Mouse (Mus musculus) olfactory bulb, adult 2 months (tissue): ENCODE results near the gene Zfp219. TPM values are rescaled to one million over a fixed set of nuclear protein-coding genes. Genes with fewer than 3 reads are reported as not detected.
A peak's percentile ranks its signal among the peaks of the same experiment; 100 is the strongest.

Experiments
- H3K27ac ChIP-seq: fragments of 200-500 bp; 2 replicates; pipeline ENCODE4 v1.5.1; 2012; ENCODE audit warnings: low read depth, low read length; ENCODE audit not compliant: insufficient read depth
- H3K4me1 ChIP-seq: fragments of 200-500 bp; 2 replicates; pipeline ENCODE4 v1.6.1; 2012; ENCODE audit warnings: low read length; ENCODE audit not compliant: control insufficient read depth, insufficient read depth
- H3K4me3 ChIP-seq: fragments of 200-500 bp; 2 replicates; pipeline ENCODE4 v1.5.1; 2012; ENCODE audit warnings: mild to moderate bottlenecking, low read depth, low read length, moderate library complexity; ENCODE audit not compliant: insufficient read depth
- CTCF ChIP-seq: fragments of 200-500 bp; IDR thresholded peaks from 2 replicates; pipeline ENCODE4 v1.5.1; 2012; ENCODE audit warnings: low read depth, mild to moderate bottlenecking, low read length, moderate library complexity; ENCODE audit not compliant: insufficient read depth
- POLR2A ChIP-seq: fragments of 200-500 bp; IDR thresholded peaks from 2 replicates; pipeline ENCODE4 v1.6.1; 2012; ENCODE audit warnings: mild to moderate bottlenecking, low read depth, low read length, moderate library complexity; ENCODE audit not compliant: insufficient read depth
- WGBS: fragments of 180-500 bp; shearing (Covaris S2); methylation state at CpG from one replicate; pipeline ENCODE4 v1.1.7; 2018; 5-methylcytosine and 5-hydroxymethylcytosine counted together
- polyA plus RNA-seq: library from polyadenylated mRNA; stranded (reverse); fragments of >200 nt; gene quantifications from 2 replicates; pipeline ENCODE4 v1.2.4, GENCODE M21; 2012; ENCODE audit warnings: low replicate concordance; ENCODE audit not compliant: missing spikeins, insufficient read depth, insufficient read length

Gene Zfp219
- polyA plus RNA-seq, 1 experiment: not detected

DNA sequence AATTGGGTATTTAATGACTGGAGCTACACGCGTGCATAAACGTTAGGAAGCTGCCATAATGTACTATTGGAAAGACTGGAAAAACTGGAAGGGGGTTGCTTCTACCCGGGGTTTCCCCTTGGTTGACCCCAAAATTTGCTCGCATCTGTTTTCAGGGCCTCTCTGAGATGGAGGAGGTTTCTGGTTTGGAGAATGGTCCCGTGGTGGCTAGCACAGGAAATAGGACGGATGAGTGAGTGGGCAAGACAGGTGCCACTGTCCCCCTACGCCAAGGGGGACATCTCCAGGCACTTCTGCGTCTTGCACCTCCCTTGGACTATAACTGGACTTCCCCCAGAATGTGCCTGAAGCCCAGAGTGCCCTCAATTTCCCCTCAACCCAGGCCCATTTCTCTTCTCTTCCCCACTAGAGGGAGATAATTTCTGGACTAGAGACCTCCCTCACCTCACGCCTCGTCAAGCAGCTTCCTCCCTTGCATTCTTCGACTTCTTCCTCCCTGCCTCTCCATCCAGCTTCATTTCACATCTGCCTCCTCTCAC is 1.4 kb downstream of the Zfp219 start:
- H3K4me3 ChIP-seq: peak overlapping the region; percentile 70
- TF ChIP-seq CTCF (peak; percentile 54), POLR2A (no peak)
- peak overlapping the region; percentile 98 for H3K27ac ChIP-seq
- WGBS: 13% methylated on average over 12 of the region's 12 CpGs
- H3K4me1 ChIP-seq: peaks cover 16% of the 10 kb centered on the region

DNA sequence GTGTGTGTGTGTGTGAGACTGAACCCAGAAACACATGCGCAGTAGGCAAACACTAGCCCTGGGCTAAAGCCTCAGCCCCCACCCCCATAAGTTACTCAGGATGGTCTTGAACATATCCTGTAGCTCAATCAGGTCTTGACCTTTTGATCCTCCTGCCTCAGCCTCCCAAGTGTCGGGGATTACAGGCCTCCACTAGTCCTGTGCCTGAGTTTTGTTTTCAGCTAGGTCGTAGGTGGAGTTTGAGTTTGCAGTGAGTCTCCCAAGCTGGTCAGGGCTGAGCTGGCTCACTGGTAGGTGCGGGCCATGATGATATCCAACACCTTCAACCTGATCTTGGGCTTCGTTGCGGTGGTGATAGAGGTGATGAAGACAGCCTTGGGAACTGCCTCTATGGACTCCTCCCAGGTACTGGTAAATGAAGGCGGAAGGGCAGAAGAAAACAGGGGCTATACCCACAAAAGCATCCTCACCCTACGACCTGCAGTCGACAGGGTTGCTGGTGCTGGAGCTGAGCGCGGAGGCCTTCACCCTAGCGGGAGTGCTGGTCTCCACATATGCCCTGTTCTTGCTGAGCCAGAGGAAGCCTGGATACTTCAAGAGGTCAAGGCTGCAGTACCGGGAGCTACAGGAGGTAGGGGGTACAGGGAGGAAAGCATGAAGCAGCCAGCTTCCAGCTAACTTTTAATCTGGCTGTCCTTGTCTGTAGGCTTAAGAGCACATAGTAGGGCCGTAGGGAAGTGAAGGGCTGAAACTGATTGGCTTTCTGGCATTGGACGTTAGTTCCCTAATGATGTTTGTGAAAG is 2.1 kb downstream of the Zfp219 start:
- WGBS: 82% methylated on average over 15 of the region's 15 CpGs
- H3K4me3 ChIP-seq: peak overlapping the region; percentile 5
- H3K4me1 ChIP-seq: peaks cover 16% of the 10 kb centered on the region
- TF ChIP-seq POLR2A (no peak), CTCF (no peak)
- H3K27ac ChIP-seq: peak overlapping the region; percentile 98

DNA sequence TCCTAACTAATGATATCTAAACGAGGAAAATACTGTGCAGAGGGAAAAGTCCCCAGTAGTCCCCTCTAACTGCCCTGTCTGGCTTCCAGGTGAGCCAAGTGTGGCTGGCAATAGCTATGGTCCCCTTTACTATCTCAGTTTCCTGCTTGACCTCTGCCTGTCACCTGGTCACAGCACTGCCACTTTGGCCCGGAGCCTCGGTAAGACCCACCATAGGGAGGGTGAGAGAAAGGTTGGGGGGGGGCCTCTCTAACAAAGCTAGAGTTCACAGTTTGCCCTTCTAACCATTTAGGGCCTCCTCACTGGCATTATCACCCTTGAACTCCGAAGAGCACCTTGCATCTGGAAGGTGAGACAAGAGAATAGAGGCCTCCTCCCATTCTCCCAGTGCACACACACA is 2.9 kb downstream of the Zfp219 start:
- peaks cover 12% of the 10 kb centered on the region for H3K4me1 ChIP-seq
- no peak overlapping the region for H3K27ac ChIP-seq
- WGBS: 90% methylated on average over 4 of the region's 4 CpGs
- TF ChIP-seq POLR2A (no peak), CTCF (no peak)
- no peak overlapping the region for H3K4me3 ChIP-seq

DNA sequence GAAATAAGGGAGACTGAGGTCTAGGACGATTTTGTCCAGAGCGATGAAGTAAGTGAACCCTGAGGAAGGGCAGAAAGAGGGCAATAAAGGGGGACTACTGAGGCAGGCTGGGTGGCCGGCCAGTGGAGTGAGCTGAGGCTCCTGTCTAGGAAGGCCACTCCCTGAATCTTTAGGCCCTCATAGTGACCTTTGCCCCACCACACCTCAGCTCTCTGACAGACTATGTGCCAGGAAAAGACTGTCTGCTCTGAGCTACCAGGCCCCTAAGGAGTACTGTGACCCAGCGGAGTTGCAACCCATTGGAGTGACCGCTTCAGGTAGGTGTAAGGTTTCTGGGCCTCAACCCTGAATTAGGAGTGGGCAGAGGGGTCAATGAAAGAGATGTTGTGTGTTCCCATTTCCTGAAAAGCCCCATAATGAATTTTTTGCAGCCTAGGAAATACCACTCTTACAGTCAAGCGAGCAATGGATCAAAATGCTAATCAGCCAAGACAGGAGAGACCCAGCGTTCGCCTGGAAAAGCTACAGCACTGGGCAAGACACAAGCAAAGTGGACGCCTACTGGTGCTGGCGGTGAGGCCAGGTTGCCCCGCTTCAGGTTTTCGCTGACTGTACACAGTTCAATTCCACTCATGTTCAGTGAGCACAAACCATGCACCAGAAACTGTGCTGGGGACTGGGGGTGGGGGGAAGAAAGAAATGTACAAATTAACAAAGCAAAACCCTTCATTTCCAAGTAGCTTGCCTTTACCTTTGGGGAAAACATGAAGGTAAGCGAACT is 3.7 kb downstream of the Zfp219 start:
- WGBS: 81% methylated on average over 13 of the region's 13 CpGs
- Histone ChIP-seq H3K4me1 (peaks cover 12% of the 10 kb centered on the region), H3K4me3 (no peak overlapping the region), H3K27ac (no peak overlapping the region)
- TF ChIP-seq POLR2A: no peak
- no peak for TF ChIP-seq CTCF

DNA sequence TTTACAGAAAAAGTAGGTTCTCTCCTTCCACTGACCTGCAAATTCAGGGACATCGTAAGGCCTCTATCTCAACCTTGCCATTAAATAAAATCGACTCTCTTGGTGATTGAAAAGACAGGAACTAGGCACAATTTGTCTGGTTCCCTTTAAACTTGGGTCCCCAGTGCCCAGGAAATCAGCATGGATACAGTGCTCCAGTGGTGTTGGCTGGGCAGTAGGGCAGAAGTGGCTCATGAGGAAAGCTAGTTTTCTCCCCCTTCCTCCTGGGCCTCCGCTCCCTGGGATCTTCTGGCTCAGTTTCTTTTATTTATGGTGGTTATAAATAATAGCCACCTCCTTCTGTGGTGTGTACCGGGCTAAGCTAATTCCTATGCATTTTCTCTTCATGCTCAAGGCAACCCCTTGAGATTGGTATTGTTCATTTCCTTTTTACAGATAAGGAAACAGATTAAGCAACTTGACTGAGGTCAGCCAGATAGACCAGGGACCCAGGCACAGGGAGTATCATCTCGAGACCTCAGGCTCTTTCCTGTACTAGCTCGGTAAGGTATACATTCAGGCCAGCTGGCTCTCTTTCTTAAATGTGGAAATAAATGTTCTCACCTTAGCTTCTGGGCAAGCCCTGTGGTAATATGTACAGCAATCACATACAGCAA is 5.0 kb downstream of the Zfp219 start, which contains the start of gene Tmem253:
Gene Tmem253, plus strand, starts transcription at position 214 of the 656 bp plus-strand sequence.
- Histone ChIP-seq H3K4me3 (peak within 1 kb of the TSS; percentile 60), H3K27ac (peak within 1 kb of the TSS; percentile 83), H3K4me1 (peaks cover 15% of the 10 kb centered on the region)
- TF ChIP-seq POLR2A (no peak), CTCF (no peak)
- WGBS: 18% methylated on average over 6 of the region's 6 CpGs

DNA sequence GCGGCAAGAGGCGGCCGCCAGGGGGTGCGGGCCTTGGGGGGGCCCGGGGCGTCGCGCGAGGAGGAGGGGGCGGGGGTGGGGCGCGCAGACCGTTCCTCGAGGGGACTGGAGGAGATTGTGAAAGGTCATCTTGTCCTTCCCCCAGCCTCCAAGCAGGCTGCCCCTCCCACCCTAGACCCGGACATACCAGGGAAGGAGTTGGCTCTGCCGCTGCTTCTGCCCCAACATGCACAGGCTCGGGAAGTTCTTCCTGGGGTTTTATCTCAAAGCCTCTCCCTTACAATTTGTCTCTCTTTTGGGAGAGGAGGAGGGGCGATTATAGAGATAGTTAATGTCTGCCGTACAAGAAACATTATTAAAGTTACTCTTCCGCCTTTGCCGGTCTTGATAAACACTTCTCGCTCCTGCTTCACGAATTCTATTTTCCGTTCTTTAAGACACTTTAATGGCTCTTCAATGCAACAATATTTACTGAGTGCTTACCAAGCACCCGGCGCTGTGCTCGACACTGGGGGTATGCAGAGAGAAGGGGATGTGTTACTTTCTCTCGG is 5.7 kb downstream of the Zfp219 start:
- peaks cover 20% of the 10 kb centered on the region for H3K4me1 ChIP-seq
- WGBS: under 1% methylated on average over 26 of the region's 28 CpGs
- H3K4me3 ChIP-seq: peak overlapping the region; percentile 60
- TF ChIP-seq CTCF (no peak), POLR2A (0 out of 2 replicates have a peak, but pooled peaks have one; percentile 25)
- H3K27ac ChIP-seq: peak overlapping the region; percentile 83

DNA sequence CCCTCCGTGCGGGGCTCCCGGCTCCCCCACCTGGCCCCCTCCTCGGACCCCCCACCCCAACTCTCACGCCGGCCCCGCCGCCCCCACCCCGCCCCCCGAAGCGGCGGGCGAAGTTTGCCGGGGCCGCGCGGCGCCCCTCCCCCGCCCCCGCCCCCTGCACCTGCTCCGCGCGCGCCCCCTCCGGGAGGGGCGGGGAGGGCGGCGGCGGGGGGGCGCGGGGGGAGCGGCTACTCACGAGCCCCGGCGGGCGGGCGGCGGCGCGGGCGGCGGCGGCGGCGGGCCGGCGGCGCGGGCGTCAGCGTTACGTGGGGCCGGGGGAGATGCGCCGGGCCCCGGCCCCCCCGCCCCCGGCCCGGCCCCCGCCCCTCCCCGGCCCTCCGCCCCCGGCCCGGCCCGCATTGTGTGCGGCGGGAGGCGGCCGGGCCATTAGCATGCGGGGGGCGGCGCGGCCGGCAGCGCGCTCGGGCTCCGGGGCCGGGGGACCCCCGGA is 6.2 kb downstream of the Zfp219 start:
- no peak overlapping the region for H3K27ac ChIP-seq
- peak overlapping the region; percentile 60 for H3K4me3 ChIP-seq
- TF ChIP-seq POLR2A (no peak), CTCF (no peak)
- WGBS: 1% methylated on average over 27 of the region's 80 CpGs
- H3K4me1 ChIP-seq: peaks cover 23% of the 10 kb centered on the region

DNA sequence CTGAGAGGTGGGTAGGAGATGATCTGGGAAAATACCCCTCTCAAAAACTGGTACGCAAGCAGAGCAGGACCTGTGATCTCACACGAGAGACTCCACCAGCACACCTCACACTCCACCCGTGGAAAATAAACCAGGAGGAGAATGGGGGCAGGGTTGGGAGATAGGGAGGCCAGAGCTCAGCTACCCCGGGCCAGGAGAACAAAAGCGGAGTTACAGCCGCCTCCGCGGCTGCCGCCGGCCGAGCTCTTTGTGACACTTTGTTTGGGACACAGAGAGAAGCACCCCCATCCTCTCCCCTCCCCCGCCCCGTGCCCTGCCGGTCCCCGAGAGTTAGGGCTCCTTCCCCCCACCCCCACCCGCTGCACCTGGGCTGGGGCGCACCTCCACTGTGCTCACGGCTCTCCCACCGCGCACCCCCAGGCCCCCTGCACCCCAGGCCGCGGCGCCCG is 6.7 kb downstream of the Zfp219 start:
- Histone ChIP-seq H3K4me3 (peak overlapping the region; percentile 43), H3K4me1 (peaks cover 24% of the 10 kb centered on the region), H3K27ac (no peak overlapping the region)
- no peak for TF ChIP-seq POLR2A
- no peak for TF ChIP-seq CTCF
- 2% methylated on average over 22 of the region's 24 CpGs for WGBS
